Mouse (Mus musculus) thymus, postnatal 0 days (tissue): ENCODE data around the gene Pla2g15. TPM values are rescaled to one million over a fixed set of nuclear protein-coding genes. Genes with fewer than 3 reads are reported as not detected.

ENCODE experiments used
- DNase-seq: peaks from one replicate; pipeline ENCODE4 v3.0.0-alpha.2; 2015; ENCODE audit warnings: low spot score
- polyA plus RNA-seq: library from polyadenylated mRNA; unstranded; fragments of >200 nt; fragmentation: Nextera tagmentation; extraction: Ambion mirVana; gene quantifications from 2 replicates; pipeline ENCODE4 v1.2.1, GENCODE M21; 2015

The Pla2g15 gene
- 11.0 and 11.7 TPM in 2 replicates for polyA plus RNA-seq

DNA sequence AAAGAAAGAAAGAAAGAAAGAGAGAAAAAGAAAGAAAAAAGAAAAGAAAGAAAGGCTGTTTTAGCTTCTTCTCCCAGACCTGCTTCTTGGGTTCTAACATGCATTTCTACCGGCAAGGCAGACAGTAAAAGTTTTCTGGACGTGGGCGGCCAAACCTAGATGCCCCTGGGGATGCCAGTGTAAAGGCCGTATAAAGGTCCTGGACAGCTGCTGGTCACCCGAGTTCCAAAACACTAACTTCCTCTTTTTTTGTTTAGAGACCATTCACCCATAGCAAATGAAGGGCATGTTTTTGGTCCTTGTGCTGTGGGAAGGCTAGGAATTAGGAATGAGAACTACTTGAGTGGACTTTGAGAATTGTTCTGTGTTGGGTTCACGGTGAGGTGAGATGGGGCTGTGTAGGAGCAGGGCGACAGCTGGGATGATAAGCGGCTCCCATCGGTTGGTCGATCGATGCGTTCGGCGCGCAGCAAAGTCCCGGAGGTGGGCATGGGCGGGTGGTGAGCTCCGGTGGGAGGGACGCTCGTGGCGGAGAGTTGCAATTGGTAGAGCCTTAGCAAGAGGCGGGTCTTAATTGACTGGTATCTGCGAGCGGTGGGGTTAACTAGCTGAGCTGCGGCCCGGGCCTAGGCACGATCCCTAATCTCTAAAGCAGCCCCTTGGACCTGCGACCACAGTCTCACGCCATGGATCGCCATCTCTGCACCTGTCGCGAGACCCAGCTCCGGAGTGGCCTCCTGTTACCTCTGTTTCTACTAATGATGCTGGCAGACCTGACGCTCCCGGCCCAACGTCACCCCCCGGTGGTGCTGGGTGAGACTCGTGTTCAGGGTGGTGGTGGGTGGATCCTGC is at the start of gene Pla2g15:
TSS of gene Pla2g15 (plus strand) at position 599 of the 852 bp plus-strand sequence.
- peak; percentile 95 for DNase-seq

GRCm38 (mm10) chr8:106102321-106102720 is 47.9 kb upstream of the Pla2g15 start:
- no peak for DNase-seq

DNA sequence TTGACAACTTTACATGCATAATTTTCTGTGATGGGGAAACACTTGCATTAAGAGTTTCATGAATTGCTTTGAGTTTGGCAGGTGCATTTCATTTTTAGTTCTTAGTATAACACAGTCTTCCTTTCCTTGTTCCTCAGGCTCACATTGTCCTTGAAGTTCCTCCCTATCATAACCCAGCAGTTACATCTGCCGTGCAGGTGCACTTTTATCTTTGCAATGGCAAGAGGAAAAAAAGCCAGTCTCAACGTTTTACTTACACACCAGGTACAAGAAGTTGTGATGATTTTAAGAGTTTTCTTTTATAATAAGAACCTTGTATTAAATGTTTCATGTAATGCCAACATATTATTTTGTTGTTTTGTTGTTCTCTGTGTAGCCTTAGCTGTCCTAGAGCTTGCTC is 46.3 kb upstream of the Pla2g15 start:
- peak; percentile 79 for DNase-seq

- no peak for DNase-seq
Measured at GRCm38 (mm10) chr8:106106193-106106592, 44.0 kb upstream of the Pla2g15 start.

DNA sequence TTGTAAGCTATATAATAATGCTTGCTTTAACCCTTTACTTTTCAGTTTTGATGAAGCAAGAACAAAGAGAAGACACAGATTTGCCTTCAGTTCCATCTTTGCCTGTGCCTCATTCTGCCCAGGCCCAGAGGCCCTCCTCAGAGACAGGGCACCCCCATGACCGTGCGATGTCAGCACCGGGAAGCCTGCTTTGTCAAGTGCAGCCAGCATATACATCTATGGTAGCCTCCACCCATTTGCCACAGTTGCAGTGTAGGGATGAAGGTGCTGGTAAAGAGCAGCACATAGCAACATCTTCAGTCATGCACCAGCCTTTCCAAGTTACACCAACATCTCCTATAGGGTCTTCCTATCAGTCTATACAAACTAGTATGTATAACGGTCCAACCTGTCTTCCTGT is 42.1 kb upstream of the Pla2g15 start:
- no peak for DNase-seq

- DNase-seq = no peak
Measured at GRCm38 (mm10) chr8:106108729-106109128, 41.5 kb upstream of the Pla2g15 start.

DNA sequence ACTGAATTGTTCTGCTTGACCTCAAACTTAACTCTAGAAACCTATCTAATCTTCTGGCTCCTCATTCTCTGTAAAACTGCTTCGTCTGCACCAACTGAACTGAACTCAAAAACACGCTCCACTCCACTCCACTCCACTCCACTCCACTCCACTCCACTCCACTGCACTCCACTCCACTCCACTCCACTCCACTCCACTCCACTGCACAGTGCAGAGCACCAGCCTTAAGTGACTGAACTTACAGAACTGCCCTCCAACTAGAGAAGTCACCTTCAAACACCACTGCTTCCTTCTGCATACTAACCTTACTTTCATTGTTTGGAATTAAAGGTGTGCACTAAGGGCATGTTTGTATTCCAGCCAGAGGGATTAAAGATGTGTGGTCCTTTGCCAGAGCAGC is 38.2 kb upstream of the Pla2g15 start:
- DNase-seq = peak; percentile 65

DNA sequence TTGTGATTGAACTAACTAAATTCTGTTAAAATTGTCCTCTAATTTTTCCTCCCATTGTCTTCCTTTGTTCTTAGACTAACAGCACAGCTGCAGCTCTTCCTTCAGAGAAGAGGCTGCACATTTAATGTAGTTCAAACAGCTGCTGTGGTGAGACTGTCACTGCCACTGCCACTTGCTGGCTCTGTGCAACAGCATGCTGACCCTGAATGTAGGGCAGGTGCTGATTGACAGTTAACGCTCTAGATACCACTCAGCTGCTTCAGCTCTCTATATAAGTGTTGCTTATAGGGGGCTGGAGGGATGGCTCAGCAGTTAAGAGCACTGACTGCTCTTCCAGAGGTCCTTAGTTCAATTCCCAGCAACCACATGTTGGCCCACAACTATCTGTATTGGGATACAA is 37.7 kb upstream of the Pla2g15 start:
- peak; percentile 93 for DNase-seq

- peak; percentile 84 for DNase-seq
Measured at GRCm38 (mm10) chr8:106115897-106116296, 34.3 kb upstream of the Pla2g15 start.

DNA sequence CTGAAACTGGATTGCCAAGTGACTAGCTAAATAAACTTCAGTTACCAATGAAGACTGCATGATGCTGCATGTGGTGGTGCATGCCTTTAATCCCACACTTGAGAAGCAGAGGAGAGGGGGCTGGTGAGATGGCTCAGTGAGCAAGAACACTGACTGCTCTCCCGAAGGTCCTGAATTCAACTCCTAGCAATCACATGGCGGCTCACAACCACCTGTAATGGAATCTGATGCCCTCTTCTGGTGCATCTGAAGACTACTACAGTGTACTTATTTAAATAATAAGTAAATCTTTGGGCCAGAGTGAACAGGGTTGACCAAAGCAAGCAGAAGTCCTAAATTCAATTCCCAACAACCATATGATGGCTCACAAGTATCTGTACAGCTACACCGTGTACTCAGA is 26.8 kb upstream of the Pla2g15 start:
- no peak for DNase-seq

GRCm38 (mm10) chr8:106126055-106126454 is 24.1 kb upstream of the Pla2g15 start:
- no peak for DNase-seq

GRCm38 (mm10) chr8:106127054-106127453 is 23.1 kb upstream of the Pla2g15 start:
- no peak for DNase-seq

GRCm38 (mm10) chr8:106127882-106128410 is 22.3 kb upstream of the Pla2g15 start:
- DNase-seq = no peak

DNA sequence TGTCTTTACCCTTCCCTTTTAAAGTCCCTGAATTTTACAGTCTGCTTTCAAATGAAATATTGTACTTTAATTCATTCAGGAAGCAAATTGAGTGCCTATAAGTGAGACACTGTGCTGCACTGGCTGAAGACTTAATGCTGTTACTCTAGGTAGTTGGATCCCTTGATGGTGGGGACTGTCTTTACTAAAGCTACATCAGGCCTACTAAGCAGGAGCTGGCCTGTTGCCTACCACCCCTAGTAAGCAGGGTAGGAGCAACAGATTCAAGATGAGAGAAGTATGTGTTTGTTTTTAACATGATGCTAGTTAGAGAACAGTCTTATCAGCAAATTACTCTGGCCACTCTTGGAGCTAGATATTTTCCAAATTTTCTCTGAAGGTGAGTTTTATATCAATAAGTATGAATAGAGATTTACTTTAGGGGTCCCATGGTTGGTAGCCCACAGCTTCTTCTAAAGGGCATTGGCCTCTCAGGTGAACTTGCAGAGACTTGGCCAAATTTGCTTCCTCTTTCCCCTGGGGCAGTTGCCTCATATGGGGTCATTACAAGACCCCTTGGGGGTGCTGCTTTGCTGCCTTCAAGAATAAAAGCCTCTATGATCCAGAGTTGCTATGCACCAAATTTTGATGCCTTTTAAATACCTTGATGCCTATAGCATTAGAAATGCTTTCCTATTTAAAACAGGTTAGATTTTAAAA is 20.8 kb upstream of the Pla2g15 start:
- no peak for DNase-seq

DNA sequence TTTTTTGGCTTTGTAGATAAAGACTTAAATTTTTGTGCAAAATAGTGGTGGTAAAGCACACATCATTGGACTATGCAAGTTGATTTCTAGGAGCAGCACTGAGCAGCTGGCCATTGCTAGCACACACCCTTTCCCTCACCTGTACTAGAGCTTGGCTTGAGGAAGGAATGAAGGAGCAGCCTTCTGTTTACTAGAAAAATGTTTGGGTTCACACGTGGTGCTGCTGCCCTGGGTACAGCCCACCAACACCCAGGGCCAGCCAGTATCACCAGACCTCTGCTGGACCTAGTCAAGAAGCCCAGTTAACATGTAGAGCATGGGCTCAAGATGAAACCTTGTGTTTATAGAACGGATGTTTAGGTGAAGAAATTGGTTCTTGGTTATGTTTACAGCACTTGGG is 20.2 kb upstream of the Pla2g15 start:
- no peak for DNase-seq

GRCm38 (mm10) chr8:106130505-106130904 is 19.7 kb upstream of the Pla2g15 start:
- no peak for DNase-seq

DNA sequence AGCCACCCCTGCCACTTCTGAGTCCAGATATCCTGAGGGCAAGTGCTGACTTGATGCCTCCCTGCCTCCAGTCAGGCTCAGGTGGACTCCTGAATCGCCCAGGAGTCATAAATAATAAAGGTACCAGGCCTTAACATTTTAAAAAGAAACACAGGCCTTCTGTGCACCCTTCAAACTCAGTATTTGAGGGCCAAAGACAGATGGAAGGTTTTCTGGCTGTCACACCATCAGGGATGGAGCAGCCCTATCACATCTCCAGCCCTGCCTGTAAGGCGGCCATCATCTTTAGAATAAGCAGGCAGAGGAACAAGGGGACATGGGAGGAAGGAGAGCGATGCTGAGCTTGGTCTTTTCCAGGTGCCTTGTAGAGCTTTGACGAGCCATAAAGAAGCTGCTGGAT is 19.2 kb upstream of the Pla2g15 start:
- DNase-seq = no peak

DNA sequence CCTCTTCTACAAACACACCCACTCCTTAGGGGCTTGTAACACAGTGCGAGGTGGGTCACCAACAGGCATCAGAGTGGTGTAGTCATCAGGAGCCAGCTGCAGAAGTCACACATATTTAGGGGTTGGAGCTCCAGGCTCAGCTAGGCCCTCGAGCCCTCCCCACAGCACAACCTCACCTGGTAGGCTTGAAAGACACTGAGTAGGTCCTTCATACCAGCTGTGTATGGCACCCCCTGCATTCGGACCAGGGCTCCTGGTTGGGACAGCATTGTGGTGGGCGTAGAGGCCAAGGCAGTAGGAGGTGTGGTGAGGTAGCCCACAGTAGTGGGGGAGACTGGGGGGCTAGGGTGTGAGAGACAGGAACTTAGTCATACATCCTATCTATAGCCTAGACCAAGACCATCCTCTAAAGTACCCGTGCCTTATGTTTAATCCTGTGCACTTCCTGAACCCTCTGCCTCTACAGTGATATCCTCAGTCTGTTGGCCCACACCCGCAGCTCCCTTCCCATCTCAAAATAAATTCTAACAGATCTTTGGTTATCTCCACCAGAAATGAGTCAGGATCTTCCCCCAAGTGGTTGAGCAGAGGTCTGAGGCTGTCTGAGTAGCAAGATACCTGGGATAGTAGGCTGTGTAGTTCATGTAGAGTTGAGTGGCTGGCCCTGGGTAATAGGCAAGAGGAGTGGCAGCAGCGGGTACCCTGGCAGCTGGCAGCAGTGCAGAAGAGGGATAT is 18.5 kb upstream of the Pla2g15 start:
- DNase-seq = no peak

GRCm38 (mm10) chr8:106132356-106132755 is 17.8 kb upstream of the Pla2g15 start:
- no peak for DNase-seq

- DNase-seq = peak; percentile 42
Measured at GRCm38 (mm10) chr8:106133526-106133925, 16.7 kb upstream of the Pla2g15 start.

GRCm38 (mm10) chr8:106133946-106134345 is 16.3 kb upstream of the Pla2g15 start:
- DNase-seq = no peak
